Mouse (Mus musculus) forebrain, embryonic 14.5 days (tissue): Measurements from ENCODE around the gene Eif4g1. TPM values are rescaled to one million over a fixed set of nuclear protein-coding genes. Genes with fewer than 3 reads are reported as not detected.
A peak's percentile ranks its signal among the peaks of the same experiment; 100 is the strongest.

Source experiments
- ATAC-seq: fragments of 200-750 bp; cut with Nextera tagmentation; 2 replicates; pipeline ENCODE4 v1.8.0; 2017; ENCODE audit warnings: mild to moderate bottlenecking, moderate library complexity
- DNase-seq: peaks from one replicate; pipeline ENCODE4 v3.0.0-alpha.2; 2015; ENCODE audit warnings: low spot score
- H3K27ac ChIP-seq: fragments of 300-500 bp; sonication (generic); 2 replicates; pipeline ENCODE4 v1.5.1; 2014; ENCODE audit warnings: low read depth, mild to moderate bottlenecking, control low read depth, low read length, moderate library complexity
- H3K27me3 ChIP-seq: fragments of 300-500 bp; sonication (generic); replicated peaks from 2 replicates; pipeline ENCODE4 v1.6.1; 2014; ENCODE audit warnings: low read length, control low read depth, mixed read lengths; ENCODE audit not compliant: control insufficient read depth, insufficient read depth
- H3K36me3 ChIP-seq: fragments of 300-500 bp; sonication (generic); 2 replicates; pipeline ENCODE4 v1.6.1; 2014; ENCODE audit warnings: low read length, control low read depth; ENCODE audit not compliant: control insufficient read depth, insufficient read depth
- H3K4me1 ChIP-seq: fragments of 300-500 bp; sonication (generic); 2 replicates; pipeline ENCODE4 v1.6.1; 2014; ENCODE audit warnings: antibody characterized with exemption, low read length, control low read depth; ENCODE audit not compliant: control insufficient read depth, insufficient read depth
- H3K4me2 ChIP-seq: fragments of 300-500 bp; sonication (generic); 2 replicates; pipeline ENCODE4 v1.6.1; 2014; ENCODE audit warnings: mild to moderate bottlenecking, control low read depth, low read length
- H3K4me3 ChIP-seq: fragments of 300-500 bp; sonication (generic); 2 replicates; pipeline ENCODE4 v1.5.1; 2014; ENCODE audit warnings: low read depth, low read length, control low read depth
- H3K9ac ChIP-seq: fragments of 300-500 bp; sonication (generic); 2 replicates; pipeline ENCODE4 v1.6.1; 2014; ENCODE audit warnings: mild to moderate bottlenecking, low read length, control low read depth, moderate library complexity
- H3K9me3 ChIP-seq: fragments of 300-500 bp; sonication (generic); replicated peaks from 2 replicates; pipeline ENCODE4 v1.6.1; 2016; ENCODE audit warnings: low read length, control low read depth, mixed read lengths; ENCODE audit not compliant: control insufficient read depth
- WGBS: fragments of 180-500 bp; shearing (Covaris S2); extraction: QIAGEN DNeasy Blood & Tissue Kit; methylation state at CpG from one replicate; pipeline ENCODE4 v1.1.7; 2014; 5-methylcytosine and 5-hydroxymethylcytosine counted together
- polyA plus RNA-seq: library from polyadenylated mRNA; unstranded; fragments of >200 nt; fragmentation: Nextera tagmentation; extraction: Ambion mirVana; gene quantifications from 2 replicates; pipeline ENCODE4 v1.2.1, GENCODE M21; 2014

Gene Eif4g1
- polyA plus RNA-seq, 1 experiment from 2014 or later = 97.6 TPM

GRCm38 (mm10) chr16:20653315-20653714 is 14.8 kb upstream of the Eif4g1 start:
- no peak overlapping the region for H3K27ac ChIP-seq
- no peaks in the 10 kb centered on the region for H3K27me3 ChIP-seq
- peak overlapping the region; percentile 94; the same call in 1 of the 2 replicates for H3K4me2 ChIP-seq
- ATAC-seq (no peak), DNase-seq (no peak)
- no peak overlapping the region for H3K9ac ChIP-seq
- H3K36me3 ChIP-seq = peaks cover 43% of the 10 kb centered on the region
- H3K4me3 ChIP-seq = no peak overlapping the region
- H3K9me3 ChIP-seq = no peaks in the 10 kb centered on the region
- 45% methylated on average over 2 of the region's 2 CpGs for WGBS
- H3K4me1 ChIP-seq = peaks cover 13% of the 10 kb centered on the region; the same call in 1 of the 2 replicates

DNA sequence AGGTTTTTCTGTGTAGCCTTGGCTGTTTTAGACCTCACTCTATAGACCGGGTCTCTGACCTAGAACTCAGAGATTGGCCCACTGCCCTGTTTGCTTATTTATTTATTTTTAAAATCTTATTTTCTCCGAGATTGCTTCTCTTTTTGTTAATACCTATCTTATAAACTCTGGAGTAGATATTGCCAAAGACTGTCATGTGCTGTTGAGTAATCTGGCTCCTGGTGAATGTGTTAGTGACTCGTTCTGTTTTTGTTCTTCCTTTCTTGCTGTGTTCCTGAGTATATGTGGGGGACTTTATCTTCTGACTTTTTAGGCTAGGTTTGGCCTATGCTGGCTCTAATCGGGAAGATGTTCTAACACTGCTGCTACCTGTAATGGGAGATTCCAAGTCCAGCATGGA is 10.5 kb upstream of the Eif4g1 start:
- WGBS = 93% methylated on average over 4 of the region's 4 CpGs
- Histone ChIP-seq H3K4me3 (no peak overlapping the region), H3K27me3 (no peaks in the 10 kb centered on the region), H3K4me1 (peaks cover 5% of the 10 kb centered on the region; the same call in 1 of the 2 replicates), H3K9ac (no peak overlapping the region), H3K36me3 (peaks cover 85% of the 10 kb centered on the region), H3K4me2 (no peak overlapping the region), H3K27ac (no peak overlapping the region), H3K9me3 (no peaks in the 10 kb centered on the region)
- DNase-seq (no peak), ATAC-seq (no peak)

DNA sequence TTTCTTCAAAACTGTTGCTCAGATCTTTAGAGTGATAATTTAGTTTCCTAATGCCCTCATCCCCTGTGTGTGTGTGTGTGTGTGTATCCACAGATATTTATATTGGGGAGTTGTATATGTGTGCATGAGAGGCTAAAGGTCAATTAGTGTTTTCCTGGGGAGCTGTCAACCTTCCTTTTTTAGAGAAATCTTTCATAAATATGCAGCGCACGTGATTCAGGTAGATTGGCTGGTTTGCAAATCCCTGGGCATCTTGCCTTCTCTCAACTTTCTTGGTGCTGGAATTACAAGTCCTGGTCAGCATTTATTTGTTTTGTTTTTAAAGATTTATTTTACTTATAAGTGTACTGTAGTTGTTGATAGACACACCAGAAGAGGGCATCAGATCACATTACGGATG is 2.2 kb downstream of the Eif4g1 start:
- H3K9me3 ChIP-seq = no peaks in the 10 kb centered on the region
- H3K4me2 ChIP-seq = no peak overlapping the region
- peaks cover 6% of the 10 kb centered on the region for H3K36me3 ChIP-seq
- no peak overlapping the region for H3K27ac ChIP-seq
- no peaks in the 10 kb centered on the region for H3K27me3 ChIP-seq
- peaks cover 9% of the 10 kb centered on the region for H3K4me1 ChIP-seq
- H3K4me3 ChIP-seq = no peak overlapping the region
- no peak overlapping the region for H3K9ac ChIP-seq
- 92% methylated on average over 3 of the region's 3 CpGs for WGBS
- ATAC-seq = no peak
- no peak for DNase-seq

- Histone ChIP-seq H3K27ac (no peak overlapping the region), H3K9ac (no peak overlapping the region; the same call in 1 of the 2 replicates), H3K4me2 (peak overlapping the region; percentile 93), H3K4me1 (peaks cover 9% of the 10 kb centered on the region), H3K36me3 (peaks cover 22% of the 10 kb centered on the region), H3K4me3 (peak overlapping the region; percentile 92; the same call in 1 of the 2 replicates), H3K27me3 (no peaks in the 10 kb centered on the region), H3K9me3 (no peaks in the 10 kb centered on the region)
- WGBS = 23% methylated on average over 6 of the region's 6 CpGs
- no peak for DNase-seq
- no peak for ATAC-seq
Observed at GRCm38 (mm10) chr16:20671886-20672285, 3.8 kb downstream of the Eif4g1 start.

DNA sequence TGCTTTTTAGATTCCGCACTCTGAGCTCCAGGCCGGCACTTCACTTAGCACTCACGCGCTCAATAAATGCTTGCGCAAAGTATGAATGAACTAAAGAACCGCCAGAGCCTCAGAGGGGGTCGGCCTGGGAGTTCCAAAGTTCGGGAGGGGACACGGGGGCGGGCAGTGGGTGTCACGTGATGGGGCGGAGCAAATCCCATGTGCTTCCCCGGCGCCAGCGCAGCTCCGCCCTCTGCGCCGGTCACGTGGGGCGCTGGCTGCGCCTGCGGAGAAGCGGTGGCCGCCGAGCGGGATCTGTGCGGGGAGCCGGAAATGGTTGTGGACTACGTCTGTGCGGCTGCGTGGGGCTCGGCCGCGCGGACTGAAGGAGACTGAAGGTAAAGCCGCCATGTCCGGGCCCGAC is 4.4 kb downstream of the Eif4g1 start:
- peak overlapping the region; percentile 87 for H3K27ac ChIP-seq
- peak; percentile 98 for ATAC-seq
- 4% methylated on average over 20 of the region's 38 CpGs for WGBS

DNA sequence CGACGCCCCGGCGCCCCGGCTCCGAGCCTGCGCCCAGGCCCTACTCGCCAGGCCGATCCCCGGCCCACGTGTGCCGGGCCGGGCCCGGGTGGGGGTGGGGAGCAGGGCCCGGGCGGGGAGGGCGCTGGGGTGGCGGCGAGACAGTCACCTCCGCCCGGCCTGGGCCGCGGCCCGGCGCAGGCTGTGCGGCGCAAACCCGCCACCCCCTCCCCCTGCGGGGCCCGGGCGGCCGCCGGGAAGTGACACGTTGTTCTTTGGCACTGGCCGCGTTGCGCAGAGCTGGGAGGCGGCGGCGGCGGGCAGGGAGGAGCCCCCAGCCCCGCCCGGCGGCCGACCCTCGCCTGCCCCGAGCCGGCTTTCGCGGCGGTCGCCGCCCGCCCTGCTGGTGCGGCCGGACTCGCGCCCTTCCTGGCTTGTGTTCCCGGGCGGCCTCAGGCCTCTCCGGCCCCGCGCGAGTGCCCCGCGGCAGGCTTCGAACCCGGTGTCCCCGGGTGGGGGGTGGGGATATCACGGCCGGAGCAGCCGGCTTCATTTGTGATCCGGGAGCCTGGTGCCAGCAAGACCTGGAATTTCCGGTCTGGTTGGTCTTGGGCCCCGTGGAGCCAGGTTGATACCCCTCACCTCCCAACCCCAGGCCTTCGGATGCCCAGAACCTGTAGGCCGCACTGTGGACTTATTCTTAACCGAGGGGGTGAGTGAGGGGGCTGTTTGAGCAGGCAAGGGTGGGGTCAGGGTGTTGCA is 5.0 kb downstream of the Eif4g1 start:
- peaks cover 9% of the 10 kb centered on the region for H3K4me1 ChIP-seq
- no peaks in the 10 kb centered on the region for H3K27me3 ChIP-seq
- ATAC-seq (peak; percentile 83; the same call in 1 of the 2 replicates), DNase-seq (no peak)
- H3K4me3 ChIP-seq = peak overlapping the region; percentile 92
- WGBS = under 1% methylated on average over 40 of the region's 78 CpGs
- H3K36me3 ChIP-seq = peaks cover 34% of the 10 kb centered on the region
- peak overlapping the region; percentile 96 for H3K9ac ChIP-seq
- peak overlapping the region; percentile 87 for H3K27ac ChIP-seq
- peak overlapping the region; percentile 93 for H3K4me2 ChIP-seq
- H3K9me3 ChIP-seq = no peaks in the 10 kb centered on the region

More for the DNA sequence above, 4.4 kb downstream of the Eif4g1 start:
- H3K4me3 ChIP-seq = peak overlapping the region; percentile 92
- peak overlapping the region; percentile 93 for H3K4me2 ChIP-seq
- DNase-seq = peak; percentile 97
- no peaks in the 10 kb centered on the region for H3K27me3 ChIP-seq
- peaks cover 9% of the 10 kb centered on the region for H3K4me1 ChIP-seq
- peak overlapping the region; percentile 96 for H3K9ac ChIP-seq
- H3K9me3 ChIP-seq = no peaks in the 10 kb centered on the region
- H3K36me3 ChIP-seq = peaks cover 28% of the 10 kb centered on the region

GRCm38 (mm10) chr16:20673706-20674303 is 5.7 kb downstream of the Eif4g1 start:
- Histone ChIP-seq H3K4me1 (peaks cover 9% of the 10 kb centered on the region), H3K36me3 (peaks cover 41% of the 10 kb centered on the region), H3K27ac (peak overlapping the region; percentile 87; the same call in 1 of the 2 replicates), H3K27me3 (no peaks in the 10 kb centered on the region), H3K4me3 (peak overlapping the region; percentile 92), H3K9me3 (no peaks in the 10 kb centered on the region), H3K4me2 (peak overlapping the region; percentile 93), H3K9ac (peak overlapping the region; percentile 96)
- WGBS = 10% methylated on average over 14 of the region's 14 CpGs
- ATAC-seq (no peak), DNase-seq (no peak)

DNA sequence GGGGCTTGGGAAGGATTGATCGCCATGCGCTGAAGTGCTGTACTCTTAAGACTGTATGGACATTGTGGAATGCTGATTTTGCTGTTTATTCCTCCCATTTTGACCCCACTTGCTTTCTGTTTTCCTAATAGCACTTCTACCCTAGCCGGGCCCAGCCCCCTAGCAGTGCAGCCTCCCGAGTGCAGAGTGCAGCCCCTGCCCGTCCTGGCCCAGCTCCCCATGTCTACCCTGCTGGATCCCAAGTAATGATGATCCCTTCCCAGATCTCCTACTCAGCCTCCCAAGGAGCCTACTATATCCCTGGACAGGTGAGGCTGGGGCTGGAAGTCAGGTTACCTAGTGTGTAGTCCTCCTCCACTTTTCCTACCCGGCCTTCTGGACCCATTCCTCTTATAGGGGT is 7.1 kb downstream of the Eif4g1 start:
- H3K36me3 ChIP-seq = peaks cover 55% of the 10 kb centered on the region
- no peak overlapping the region for H3K4me2 ChIP-seq
- WGBS = 93% methylated on average over 6 of the region's 6 CpGs
- no peaks in the 10 kb centered on the region for H3K27me3 ChIP-seq
- no peaks in the 10 kb centered on the region for H3K9me3 ChIP-seq
- DNase-seq (no peak), ATAC-seq (no peak)
- H3K27ac ChIP-seq = no peak overlapping the region
- no peak overlapping the region for H3K4me3 ChIP-seq
- H3K4me1 ChIP-seq = peaks cover 9% of the 10 kb centered on the region
- no peak overlapping the region for H3K9ac ChIP-seq

GRCm38 (mm10) chr16:20676702-20677101 is 8.6 kb downstream of the Eif4g1 start:
- H3K27ac ChIP-seq = no peak overlapping the region
- H3K9me3 ChIP-seq = no peaks in the 10 kb centered on the region
- H3K4me1 ChIP-seq = peaks cover 9% of the 10 kb centered on the region
- WGBS = 85% methylated on average over 4 of the region's 4 CpGs
- no peaks in the 10 kb centered on the region for H3K27me3 ChIP-seq
- H3K4me3 ChIP-seq = no peak overlapping the region
- H3K36me3 ChIP-seq = peaks cover 70% of the 10 kb centered on the region
- ATAC-seq = no peak
- DNase-seq = peak; percentile 29
- H3K4me2 ChIP-seq = no peak overlapping the region
- no peak overlapping the region for H3K9ac ChIP-seq
